Mouse (Mus musculus) MEL (cell line): ENCODE measurements around the gene Rab8b. TPM values are rescaled to one million over a fixed set of nuclear protein-coding genes. Genes with fewer than 3 reads are reported as not detected.

Experiments
- DNase-seq: peaks from one replicate; pipeline ENCODE4 v3.0.0; 2011; ENCODE audit warnings: low read depth, low spot score
- H3K27ac ChIP-seq: 2 replicates; pipeline ENCODE4 v1.5.1; 2012; ENCODE audit warnings: low read depth, mild to moderate bottlenecking, control low read depth, low read length, moderate library complexity; ENCODE audit not compliant: control insufficient read depth
- H3K27me3 ChIP-seq, 2 experiments: fragments of 150-350 bp in 1 of 2; sonication (generic) in 1 of 2; 2 replicates each; pipeline ENCODE4 v1.6.1; 2012; ENCODE audit warnings: low read length in 2 of 2, mild to moderate bottlenecking in 2 of 2, improper control_type of control experiment in 1 of 2, moderate library complexity in 1 of 2; ENCODE audit not compliant: insufficient read depth in 2 of 2, control insufficient read depth in 1 of 2
- H3K36me3 ChIP-seq, 2 experiments: 2 replicates each; pipeline ENCODE4 v1.6.1; 2012 to 2014; ENCODE audit warnings: low read length in 2 of 2, improper control_type of control experiment in 1 of 2, inconsistent platforms in 1 of 2, mild to moderate bottlenecking in 1 of 2; ENCODE audit not compliant: insufficient read depth in 2 of 2, control insufficient read depth in 1 of 2
- H3K4me1 ChIP-seq, 2 experiments: fragments of 150-350 bp in 1 of 2; sonication (generic) in 1 of 2; 2 replicates each; pipeline ENCODE4 v1.6.1; 2012; ENCODE audit warnings: low read length in 2 of 2, improper control_type of control experiment in 1 of 2, mild to moderate bottlenecking in 1 of 2; ENCODE audit not compliant: insufficient read depth in 2 of 2, control insufficient read depth in 1 of 2
- H3K4me3 ChIP-seq, 2 experiments: fragments of 150-350 bp in 1 of 2; sonication (generic) in 1 of 2; 2 replicates each; pipeline ENCODE4 v1.5.1; 2012; ENCODE audit warnings: low read depth in 2 of 2, low read length in 2 of 2, mild to moderate bottlenecking in 2 of 2, moderate library complexity in 2 of 2, control low read depth in 1 of 2, improper control_type of control experiment in 1 of 2; ENCODE audit not compliant: control insufficient read depth in 1 of 2, insufficient read depth in 1 of 2
- H3K79me2 ChIP-seq: 2 replicates; pipeline ENCODE4 v1.6.1; 2012; ENCODE audit warnings: mild to moderate bottlenecking, low read length, moderate library complexity; ENCODE audit not compliant: control insufficient read depth, poor library complexity, insufficient read depth
- H3K9ac ChIP-seq: 2 replicates; pipeline ENCODE4 v1.6.1; 2012; ENCODE audit warnings: low read depth, mild to moderate bottlenecking, control low read depth, low read length, moderate library complexity; ENCODE audit not compliant: control insufficient read depth, poor library complexity, severe bottlenecking
- H3K9me3 ChIP-seq: fragments of 150-350 bp; sonication (generic); replicated peaks from 2 replicates; pipeline ENCODE4 v1.6.1; 2012; ENCODE audit warnings: mild to moderate bottlenecking, low read length, improper control_type of control experiment, moderate library complexity; ENCODE audit not compliant: insufficient read depth
- CTCF ChIP-seq, 3 experiments: IDR thresholded peaks in 2 of 3; conservative IDR thresholded peaks in 1 of 3; 2 replicates each; pipeline ENCODE4 v1.5.1; 2011 to 2012; ENCODE audit warnings: low read length in 3 of 3, low read depth in 2 of 3, mild to moderate bottlenecking in 2 of 3, improper control_type of control experiment in 1 of 3, inconsistent platforms in 1 of 3, mixed read lengths in 1 of 3, moderate library complexity in 1 of 3; ENCODE audit not compliant: control insufficient read depth in 1 of 3, insufficient read depth in 1 of 3, poor library complexity in 1 of 3, severe bottlenecking in 1 of 3
- E2F4 ChIP-seq: IDR thresholded peaks from 2 replicates; pipeline ENCODE4 v1.6.1; 2011; ENCODE audit warnings: low read depth, low read length, improper control_type of control experiment, borderline replicate concordance
- ELF1 ChIP-seq: IDR thresholded peaks from 2 replicates; pipeline ENCODE4 v1.6.1; 2014; ENCODE audit warnings: low read depth, mild to moderate bottlenecking, inconsistent platforms, low read length, improper control_type of control experiment, moderate library complexity
- EP300 ChIP-seq, 2 experiments: IDR thresholded peaks; 2 replicates each; pipeline ENCODE4 v1.6.1; 2011; ENCODE audit warnings: improper control_type of control experiment in 2 of 2, low read length in 2 of 2, low read depth in 1 of 2, mild to moderate bottlenecking in 1 of 2
- GABPA ChIP-seq: IDR thresholded peaks from 2 replicates; pipeline ENCODE4 v1.6.1; 2012; ENCODE audit warnings: low read depth, mild to moderate bottlenecking, inconsistent platforms, low read length, improper control_type of control experiment, moderate library complexity
- GATA1 ChIP-seq: IDR thresholded peaks from 2 replicates; pipeline ENCODE4 v1.6.1; 2011; ENCODE audit warnings: low read depth, low read length, improper control_type of control experiment
- MAFK ChIP-seq: IDR thresholded peaks from 2 replicates; pipeline ENCODE4 v1.6.1; 2011; ENCODE audit warnings: low read depth, mild to moderate bottlenecking, low read length, improper control_type of control experiment, borderline replicate concordance
- MAX ChIP-seq: IDR thresholded peaks from 2 replicates; pipeline ENCODE4 v1.6.1; 2011; ENCODE audit warnings: low read length, improper control_type of control experiment
- MXI1 ChIP-seq: IDR thresholded peaks from 2 replicates; pipeline ENCODE4 v1.6.1; 2011; ENCODE audit warnings: mild to moderate bottlenecking, low read depth, low read length, improper control_type of control experiment
- POLR2AphosphoS2 ChIP-seq: IDR thresholded peaks from 2 replicates; pipeline ENCODE4 v1.6.1; 2011; ENCODE audit warnings: low read length, improper control_type of control experiment
- POLR2AphosphoS5 ChIP-seq: IDR thresholded peaks from 2 replicates; pipeline ENCODE4 v1.6.1; 2012; ENCODE audit warnings: low read depth, borderline replicate concordance, mild to moderate bottlenecking, inconsistent platforms, low read length, moderate library complexity, mixed read lengths
- RAD21 ChIP-seq: IDR thresholded peaks from 2 replicates; pipeline ENCODE4 v1.6.1; 2011; ENCODE audit warnings: mild to moderate bottlenecking, low read depth, low read length, improper control_type of control experiment
- RCOR1 ChIP-seq: IDR thresholded peaks from 2 replicates; pipeline ENCODE4 v1.6.1; 2012; ENCODE audit warnings: low read depth, mild to moderate bottlenecking, inconsistent platforms, low read length, improper control_type of control experiment
- SIN3A ChIP-seq: IDR thresholded peaks from 2 replicates; pipeline ENCODE4 v1.6.1; 2012; ENCODE audit warnings: low read length, improper control_type of control experiment, inconsistent platforms
- TAL1 ChIP-seq: IDR thresholded peaks from 2 replicates; pipeline ENCODE4 v1.6.1; 2012; ENCODE audit warnings: mild to moderate bottlenecking, inconsistent platforms, low read length, moderate library complexity, mixed read lengths
- ZC3H11A ChIP-seq: IDR thresholded peaks from 2 replicates; pipeline ENCODE4 v1.6.1; 2012; ENCODE audit warnings: low read depth, mild to moderate bottlenecking, inconsistent platforms, low read length, improper control_type of control experiment
- ZKSCAN1 ChIP-seq: IDR thresholded peaks from 2 replicates; pipeline ENCODE4 v1.6.1; 2012; ENCODE audit warnings: low read depth, mild to moderate bottlenecking, inconsistent platforms, low read length, improper control_type of control experiment, moderate library complexity
- ZNF384 ChIP-seq: IDR thresholded peaks from 2 replicates; pipeline ENCODE4 v1.6.1; 2012; ENCODE audit warnings: low read depth, mild to moderate bottlenecking, inconsistent platforms, low read length, improper control_type of control experiment
- polyA plus RNA-seq, 2 experiments: library from polyadenylated mRNA; stranded (reverse) in 1 of 2; unstranded in 1 of 2; fragments of >175 nt in 1 of 2; fragments of >200 nt in 1 of 2; gene quantifications; 2 replicates each; pipeline versions ENCODE4 v1.2.1 to v1.2.4; 2012; ENCODE audit warnings: low replicate concordance in 2 of 2, low read depth in 1 of 2; ENCODE audit not compliant: insufficient read length in 2 of 2, insufficient read depth in 1 of 2, missing spikeins in 1 of 2
- total RNA-seq: library from RNA; depleted of rRNA; stranded (reverse); fragments of 300-350 nt; gene quantifications from 2 replicates; pipeline ENCODE4 v1.2.3, GENCODE M21; 2012

Gene Rab8b
- total and polyA plus RNA-seq, 3 experiments: 16.1 to 16.4 TPM; not detected in 1

DNA sequence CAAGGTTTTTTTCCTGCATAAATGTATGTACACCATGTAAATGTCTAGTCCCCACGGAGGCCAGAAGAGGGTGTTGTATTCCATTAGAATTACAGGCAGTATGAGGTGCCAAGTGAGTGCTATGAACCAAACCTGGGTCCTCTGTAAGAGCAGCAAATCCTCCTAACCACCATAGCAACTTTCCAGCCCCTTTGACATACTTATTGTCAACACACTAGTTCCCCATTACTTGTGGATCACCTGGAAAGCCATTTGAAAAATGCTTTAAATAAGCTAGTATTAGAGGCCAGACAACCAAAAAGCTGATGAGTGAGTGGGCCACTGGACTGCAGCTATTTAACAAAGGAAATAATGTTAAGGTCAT is 1.6 kb downstream of the Rab8b start:
- TF ChIP-seq RCOR1: no peak
- TF ChIP-seq ZKSCAN1: no peak
- TF ChIP-seq POLR2AphosphoS5: no peak
- no peak for TF ChIP-seq GABPA
- no peak for TF ChIP-seq POLR2AphosphoS2
- TF ChIP-seq CTCF (IDR thresholded peaks at IDR 0.05 in 2 of 3, conservative IDR thresholded peaks at IDR 0.05 in 1 of 3; ENCODE audit: control insufficient read depth in 1 of 3, insufficient read depth in 1 of 3, low read depth in 2 of 3, low read length in 3 of 3, poor library complexity in 1 of 3, severe bottlenecking in 1 of 3): no peak; a peak in 1 of 6 replicates
- no peak for TF ChIP-seq ZC3H11A
- no peak for TF ChIP-seq ZNF384
- no peak for TF ChIP-seq MAX
- TF ChIP-seq MAFK: no peak
- TF ChIP-seq GATA1: no peak
- 0 out of 2 replicates have a peak, but pooled peaks have one; percentile 47 for TF ChIP-seq SIN3A
- no peak for TF ChIP-seq EP300 (IDR thresholded peaks at IDR 0.05; ENCODE audit: low read depth in 1 of 2, low read length in 2 of 2)
- peak; percentile 50; the same call in 1 of the 2 replicates for TF ChIP-seq MXI1
- no peak for TF ChIP-seq ELF1
- Histone ChIP-seq H3K27me3 (no peaks in the 10 kb centered on the region), H3K9ac (no peak overlapping the region), H3K4me1 (peaks cover 39 to 41% of the 10 kb centered on the region in 2 experiments), H3K4me3 (no peak overlapping the region), H3K36me3 (peaks cover 0 to 58% of the 10 kb centered on the region in 2 experiments; a peak in 2 of 4 replicates), H3K79me2 (peaks cover 31% of the 10 kb centered on the region), H3K9me3 (no peaks in the 10 kb centered on the region), H3K27ac (peak overlapping the region; percentile 3; the same call in 1 of the 2 replicates)
- peak; percentile 75 for DNase-seq

DNA sequence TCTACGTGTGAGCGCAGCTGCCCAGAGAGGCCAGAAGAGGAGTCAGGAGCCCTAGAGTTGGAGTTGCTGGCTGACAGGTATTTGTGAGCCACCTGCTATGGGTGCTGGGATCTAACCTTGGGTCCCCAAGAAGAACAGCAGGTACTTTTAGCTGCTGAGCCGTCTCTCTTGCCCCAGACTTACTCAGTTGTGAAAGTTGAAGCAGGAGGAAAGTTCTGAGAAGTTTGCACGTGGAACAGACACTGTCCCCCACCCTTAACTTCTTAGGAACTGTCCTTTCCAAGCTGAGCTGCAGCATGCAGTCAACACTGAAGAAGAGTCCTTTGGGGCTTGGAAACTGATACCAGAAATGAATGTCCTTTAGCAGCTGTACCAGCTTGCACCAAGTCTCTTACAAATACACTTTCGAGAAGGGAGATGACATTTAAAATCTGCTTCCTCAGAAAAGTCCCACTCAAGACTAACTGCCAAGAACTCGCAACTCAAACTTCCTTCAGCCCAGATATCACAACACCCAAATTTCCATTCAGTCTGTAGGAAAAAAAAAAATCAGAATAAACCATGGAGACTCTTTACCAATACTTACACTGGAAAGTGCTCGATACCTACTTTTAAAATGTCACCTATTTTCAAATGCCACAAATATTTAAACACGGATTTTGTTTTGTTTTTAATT is 2.1 kb downstream of the Rab8b start:
- peak overlapping the region; percentile 99 for H3K27ac ChIP-seq
- peak overlapping the region; percentile 45 for H3K9ac ChIP-seq

More for the DNA sequence above, 2.1 kb downstream of the Rab8b start:
- DNase-seq: peak; percentile 30
- H3K27me3 ChIP-seq: no peaks in the 10 kb centered on the region
- H3K36me3 ChIP-seq: peaks cover 0 to 59% of the 10 kb centered on the region in 2 experiments; a peak in 2 of 4 replicates
- no peak for TF ChIP-seq RAD21
- TF ChIP-seq TAL1: no peak
- TF ChIP-seq POLR2AphosphoS2: no peak
- TF ChIP-seq E2F4: no peak
- peaks cover 34% of the 10 kb centered on the region for H3K79me2 ChIP-seq
- no peaks in the 10 kb centered on the region for H3K9me3 ChIP-seq
- H3K4me1 ChIP-seq: peaks cover 39 to 41% of the 10 kb centered on the region in 2 experiments
- H3K4me3 ChIP-seq: no peak overlapping the region; a peak in 1 of 4 replicates
